In the genomic region with DNA sequence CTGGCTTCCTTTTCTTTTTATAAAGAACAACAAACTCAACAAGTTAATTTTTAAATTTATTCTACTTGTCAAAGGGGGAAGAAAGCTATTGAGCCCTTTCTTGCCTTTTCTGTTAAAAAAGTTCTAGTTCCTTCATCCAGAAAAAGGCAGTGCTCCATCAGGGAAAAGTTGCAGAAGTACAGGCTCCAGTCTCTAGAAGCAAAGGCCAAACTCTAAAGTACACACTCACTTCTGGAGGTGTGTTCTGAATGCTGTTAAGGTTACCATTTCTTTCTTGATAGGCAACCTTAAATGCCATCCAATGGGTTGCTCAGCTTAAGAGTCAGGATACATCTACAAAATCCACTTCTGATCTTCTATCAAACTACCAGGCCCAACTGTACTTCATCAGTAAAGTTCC, we compare ENCODE assay signal across 26 mouse cellular contexts. TPM values are rescaled to one million over a fixed set of nuclear protein-coding genes. Genes with fewer than 3 reads are reported as not detected.
DNase-seq lines count a peak whose midpoint lies in the region; TF ChIP-seq lines count a peak whose summit lies in the region.
"Had no signal": no experiment of that assay in that cellular context is flagged by ENCODE, and none has a peak within 500 bp of the region (broad histone marks: within the 10 kb centered on the region; RNA-seq: fewer than 3 reads in every experiment).

No protein-coding gene starts in this region.

- TF ChIP-seq CTCF in gastrocnemius, adult 2 months (IDR thresholded peaks at IDR 0.05) = no peak
- no peak for TF ChIP-seq CTCF in heart, adult 2 months (IDR thresholded peaks at IDR 0.05)

- no peak for DNase-seq in gastrocnemius, adult 2 months
- DNase-seq in gastrocnemius, postnatal 36 days = no peak
- no peak for DNase-seq in heart, adult 2 months
- no peak for DNase-seq in heart, postnatal 4 days
- DNase-seq in kidney, adult 9 months = peak; percentile 73
- DNase-seq in kidney, postnatal 10 days = no peak
- DNase-seq: adrenal gland, adult 8-10 months; adrenal gland, postnatal 14 days; adrenal gland, postnatal 36 days; B cell, adult 2 months; cerebellum, adult 11 months; cerebellum, adult 18-20 months; cerebellum, adult 8-10 months; cerebellum, adult 9-11 months; cerebellum, postnatal 14 days; cerebellum, postnatal 36 days; embryo, embryonic 11 days had no signal

- no peak for TF ChIP-seq POLR2A in heart, adult 2 months (IDR thresholded peaks at IDR 0.05; ENCODE audit: insufficient read depth, low read depth, low read length)

- no peaks in the 10 kb centered on the region for H3K27me3 ChIP-seq in heart, adult 2 months (ENCODE audit: control insufficient read depth, insufficient read depth, low read length)
- H3K27me3 ChIP-seq: CH12.LX; embryonic facial prominence, embryonic 13.5 days; embryonic facial prominence, embryonic 15.5 days; forebrain, embryonic 12.5 days; Patski had no signal

- peaks cover 2% of the 10 kb centered on the region for H3K79me2 ChIP-seq in heart, adult 2 months (replicated peaks; ENCODE audit: control insufficient read depth, insufficient read depth, low read length)

- peak overlapping the region; percentile 62 for H3K27ac ChIP-seq in gastrocnemius, adult 2 months
- H3K27ac ChIP-seq in heart, adult 2 months = peak overlapping the region; percentile 54
- peak overlapping the region; percentile 66 for H3K27ac ChIP-seq in brown adipose tissue, adult 24 weeks (replicated peaks; ENCODE audit: low read depth, low read length)
- H3K27ac ChIP-seq: embryonic facial prominence, embryonic 13.5 days; embryonic facial prominence, embryonic 15.5 days; forebrain, embryonic 10.5 days; forebrain, embryonic 12.5 days had no signal

- peaks cover 23% of the 10 kb centered on the region for H3K36me3 ChIP-seq in heart, adult 2 months (ENCODE audit: control insufficient read depth, insufficient read depth, low read length)
- H3K36me3 ChIP-seq: embryonic facial prominence, embryonic 13.5 days; embryonic facial prominence, embryonic 15.5 days; forebrain, embryonic 10.5 days; forebrain, embryonic 12.5 days; G1E had no signal

- intact Hi-C loops in gastrocnemius, adult 2 months (cut with DNase I) = loop anchor here (5.0 kb wide), 1 partner anchor 57 kb away; a partner anchor contains a TSS
- intact Hi-C loops in gastrocnemius, postnatal 36 days (cut with DNase I) = no loop called here
- intact Hi-C loops in heart, adult 2 months (cut with DNase I) = loop anchor here (2.0 kb wide), 2 partner anchors 17 to 57 kb away; no protein-coding TSS in a partner anchor

- no peak for TF ChIP-seq EP300 in heart, adult 2 months (IDR thresholded peaks at IDR 0.05; ENCODE audit: insufficient read depth, low read depth, low read length)

- H3K4me1 ChIP-seq in heart, adult 2 months (ENCODE audit: control insufficient read depth, insufficient read depth, low read length) = peaks cover 13% of the 10 kb centered on the region
- peaks cover 11% of the 10 kb centered on the region; the same call in 1 of the 2 replicates for H3K4me1 ChIP-seq in brown adipose tissue, adult 24 weeks (ENCODE audit: control insufficient read depth, insufficient read depth, insufficient read length, low read length)
- H3K4me1 ChIP-seq: forebrain, embryonic 12.5 days had no signal

- H3K4me3 ChIP-seq in gastrocnemius, adult 2 months = no peak overlapping the region
- no peak overlapping the region for H3K4me3 ChIP-seq in heart, adult 2 months
- H3K4me3 ChIP-seq in brown adipose tissue, adult 24 weeks (ENCODE audit: insufficient read depth, low read depth, low read length) = no peak overlapping the region
- H3K4me3 ChIP-seq: embryonic facial prominence, embryonic 13.5 days; embryonic facial prominence, embryonic 15.5 days; erythroblast, embryonic 14.5 days; forebrain, embryonic 10.5 days; forebrain, embryonic 12.5 days had no signal

- no peak overlapping the region for H3K9ac ChIP-seq in heart, adult 2 months (ENCODE audit: low read depth, low read length)
- H3K9ac ChIP-seq: embryonic facial prominence, embryonic 13.5 days; embryonic facial prominence, embryonic 15.5 days; forebrain, embryonic 12.5 days had no signal

RNA-seq across cellular contexts. Expression of a gene that starts 58.6 kb away (rescaled TPM):
- 10 to 100 TPM; 24.9 to 25.3 TPM for total RNA-seq in gastrocnemius, adult 2 months (2021)
- 10 to 100 TPM; 16.8 to 20.5 TPM for total RNA-seq in gastrocnemius, postnatal 36 days (2021)
- total RNA-seq in heart, adult 2 months (2021) = 10 to 100 TPM; 56.4 to 67.2 TPM
- polyA plus RNA-seq in heart, adult 2 months (2012; rRNA removed) = 45.8 and 66.5 TPM in 2 replicates
- 10 to 100 TPM; 92.0 to 93.6 TPM for total RNA-seq in heart, postnatal 4 days (2021)
- polyA plus RNA-seq in brown adipose tissue, adult 24 weeks (2012; ENCODE audit: insufficient read depth, insufficient read length, missing spikeins) = 18.2 TPM in 2 replicates
